Mouse (Mus musculus): ENCODE results near the gene Gm17364. TPM values are rescaled to one million over a fixed set of nuclear protein-coding genes. Genes with fewer than 3 reads are reported as not detected.

Gm17364 gene
- polyA plus RNA-seq, 1 experiment from 2014 or later = not detected

- Histone ChIP-seq H3K4me3 (peak within 1 kb of the TSS; percentile 84), H3K27me3 (ENCODE audit: poor library complexity, severe bottlenecking) (no peaks in the 10 kb centered on the region), H3K27ac (peak within 1 kb of the TSS; percentile 93), H3K36me3 (replicated peaks) (no peaks in the 10 kb centered on the region), H3K9me3 (no peaks in the 10 kb centered on the region), H3K4me1 (peaks cover 16% of the 10 kb centered on the region)
- WGBS = under 1% methylated on average over 77 of the region's 78 CpGs
- peak; percentile 96 for DNase-seq (ENCODE audit: extremely low spot score, low spot score)
Measured at GRCm38 (mm10) chr13:41249538-41250317, 24.0 kb downstream of the Gm17364 start, which contains the start of gene Smim13. Gene Smim13 (plus strand): TSS chr13:41249844.

GRCm38 (mm10) chr13:41248751-41249520, 24.8 kb downstream of the Gm17364 start:
- DNase-seq (ENCODE audit: extremely low spot score, low spot score) = no peak
- WGBS = 50% methylated on average over 12 of the region's 12 CpGs
- H3K27ac ChIP-seq = peak overlapping the region; percentile 93
- H3K36me3 ChIP-seq (replicated peaks) = no peaks in the 10 kb centered on the region
- peak overlapping the region; percentile 84 for H3K4me3 ChIP-seq
- H3K9me3 ChIP-seq = no peaks in the 10 kb centered on the region
- H3K4me1 ChIP-seq = peaks cover 16% of the 10 kb centered on the region
- H3K27me3 ChIP-seq (ENCODE audit: poor library complexity, severe bottlenecking) = no peaks in the 10 kb centered on the region

- no peak for DNase-seq (ENCODE audit: extremely low spot score, low spot score)
- Histone ChIP-seq H3K27ac (no peak overlapping the region), H3K9me3 (no peaks in the 10 kb centered on the region), H3K4me3 (no peak overlapping the region), H3K4me1 (peaks cover 7% of the 10 kb centered on the region), H3K36me3 (replicated peaks) (no peaks in the 10 kb centered on the region), H3K27me3 (ENCODE audit: poor library complexity, severe bottlenecking) (0 out of 2 replicates have a peak, but pooled peaks cover 7% of the 10 kb centered on the region)
- WGBS = 70% methylated on average over 6 of the region's 6 CpGs
Measured at GRCm38 (mm10) chr13:41244306-41244830, 29.4 kb downstream of the Gm17364 start.

DNA sequence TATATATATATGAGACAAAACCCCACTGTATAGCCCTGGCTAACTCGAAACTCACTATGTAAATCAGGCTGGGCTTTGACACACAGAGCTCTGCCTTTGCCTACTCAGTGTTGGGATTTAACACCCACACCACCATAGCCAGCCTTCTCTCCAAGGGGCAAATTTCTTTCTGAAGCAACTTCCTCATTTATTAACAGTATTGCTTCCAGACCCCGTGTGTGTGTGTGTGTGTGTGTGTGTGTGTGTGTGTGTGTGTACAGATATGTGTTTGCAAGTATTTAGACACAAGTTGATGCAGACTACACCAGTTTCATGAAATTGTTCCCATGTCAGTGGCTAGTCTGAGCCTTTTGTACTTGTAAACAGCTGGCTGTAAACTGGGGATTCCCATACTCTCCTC, 32.2 kb downstream of the Gm17364 start:
- Histone ChIP-seq H3K27ac (no peak overlapping the region), H3K4me3 (no peak overlapping the region), H3K4me1 (no peaks in the 10 kb centered on the region), H3K9me3 (no peaks in the 10 kb centered on the region), H3K27me3 (ENCODE audit: poor library complexity, severe bottlenecking) (0 out of 2 replicates have a peak, but pooled peaks cover 8% of the 10 kb centered on the region), H3K36me3 (replicated peaks) (no peaks in the 10 kb centered on the region)
- 79% methylated on average over 2 of the region's 2 CpGs for WGBS
- DNase-seq (ENCODE audit: extremely low spot score, low spot score) = no peak

GRCm38 (mm10) chr13:41238805-41239130, 35.0 kb downstream of the Gm17364 start:
- no peak overlapping the region for H3K27ac ChIP-seq
- 0 out of 2 replicates have a peak, but pooled peaks cover 8% of the 10 kb centered on the region for H3K27me3 ChIP-seq (ENCODE audit: poor library complexity, severe bottlenecking)
- 20% methylated on average over 5 of the region's 5 CpGs for WGBS
- DNase-seq (ENCODE audit: extremely low spot score, low spot score) = no peak
- H3K4me3 ChIP-seq = no peak overlapping the region
- no peaks in the 10 kb centered on the region for H3K36me3 ChIP-seq (replicated peaks)
- no peaks in the 10 kb centered on the region for H3K9me3 ChIP-seq
- H3K4me1 ChIP-seq = no peaks in the 10 kb centered on the region

DNA sequence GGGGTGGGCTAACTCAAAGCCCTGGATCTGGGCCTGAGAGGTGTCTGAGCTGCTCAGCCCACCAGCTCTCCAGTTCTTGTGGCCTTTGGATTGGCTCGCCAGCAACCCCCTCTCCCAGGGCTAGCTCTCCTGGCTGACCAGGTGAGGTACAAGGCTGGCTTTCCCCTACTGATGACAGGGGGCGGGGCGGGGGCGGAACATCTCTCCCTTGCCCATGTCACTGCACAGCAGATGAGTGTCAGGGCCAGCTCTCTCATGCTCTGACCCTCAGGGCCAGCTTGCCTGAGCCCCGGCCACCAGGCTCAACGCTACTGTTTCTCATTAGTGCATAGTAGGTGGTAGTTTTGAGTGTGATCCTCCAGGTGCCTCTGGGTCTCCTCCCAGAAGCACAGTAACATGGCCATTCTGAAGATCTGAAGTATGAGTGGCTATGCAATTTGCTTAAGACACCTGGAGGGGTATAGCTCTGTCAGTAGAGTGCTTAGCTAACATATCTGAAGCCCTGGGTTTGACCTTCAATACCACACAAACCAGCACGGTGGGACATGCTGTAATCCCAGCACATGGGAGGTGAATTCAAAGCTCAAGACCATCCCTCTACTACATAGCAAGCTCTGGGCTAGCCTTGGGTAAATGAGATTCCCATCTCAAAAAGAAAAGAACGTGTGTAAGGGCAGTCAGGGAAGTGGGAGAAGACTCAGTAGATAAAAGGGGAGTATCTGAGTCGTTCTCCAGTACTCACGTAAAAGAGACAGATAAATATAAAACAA, 35.6 kb downstream of the Gm17364 start:
- Histone ChIP-seq H3K9me3 (no peaks in the 10 kb centered on the region), H3K27me3 (ENCODE audit: poor library complexity, severe bottlenecking) (0 out of 2 replicates have a peak, but pooled peaks cover 8% of the 10 kb centered on the region), H3K36me3 (replicated peaks) (no peaks in the 10 kb centered on the region), H3K4me1 (no peaks in the 10 kb centered on the region), H3K4me3 (no peak overlapping the region), H3K27ac (no peak overlapping the region)
- 78% methylated on average over 10 of the region's 10 CpGs for WGBS
- no peak for DNase-seq (ENCODE audit: extremely low spot score, low spot score)

DNA sequence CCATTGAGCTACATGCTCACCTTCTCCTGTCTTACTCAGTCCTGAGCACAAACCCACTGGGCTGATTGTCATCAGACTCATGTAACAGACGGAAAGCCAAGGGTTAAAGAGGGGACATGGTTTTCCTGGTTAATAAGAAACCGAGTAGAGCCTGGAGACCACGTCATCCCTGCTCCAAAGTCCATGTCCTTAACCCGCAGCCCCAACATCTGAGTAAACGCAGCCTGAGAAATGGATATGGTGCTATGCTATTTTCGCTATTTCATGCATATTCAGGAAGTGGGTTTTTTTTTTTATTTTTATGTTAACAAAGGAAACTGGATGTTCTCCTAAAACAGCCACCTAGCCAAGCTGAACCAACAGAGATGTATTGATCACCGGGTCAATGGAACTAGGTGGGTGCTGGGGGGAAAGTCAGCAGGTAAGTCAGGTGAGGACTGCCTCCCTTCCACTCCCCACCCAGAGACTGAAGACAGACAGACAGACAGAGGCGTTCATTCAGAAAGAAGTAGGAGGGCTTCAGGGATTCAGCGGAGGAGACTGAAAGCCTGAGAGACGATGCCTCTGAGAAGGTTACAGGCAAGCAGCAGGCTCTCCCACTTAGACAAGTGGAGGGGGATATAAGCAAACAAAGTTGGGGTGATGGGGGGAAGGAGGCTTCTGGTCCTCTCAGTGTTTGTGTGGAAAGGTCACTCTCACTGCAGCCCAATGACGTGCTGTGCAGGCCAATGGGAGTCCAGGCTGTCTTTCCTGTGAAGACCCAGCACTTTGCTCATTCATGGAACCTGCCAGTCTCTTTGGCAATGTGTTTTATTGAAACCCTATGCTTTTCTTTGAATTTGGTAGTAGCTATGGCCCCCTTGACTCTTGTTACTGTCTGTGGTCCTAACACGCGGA, 37.7 kb downstream of the Gm17364 start:
- no peak for DNase-seq (ENCODE audit: extremely low spot score, low spot score)
- H3K36me3 ChIP-seq (replicated peaks) = no peaks in the 10 kb centered on the region
- no peak overlapping the region for H3K27ac ChIP-seq
- 0 out of 2 replicates have a peak, but pooled peaks cover 8% of the 10 kb centered on the region for H3K27me3 ChIP-seq (ENCODE audit: poor library complexity, severe bottlenecking)
- no peaks in the 10 kb centered on the region for H3K9me3 ChIP-seq
- H3K4me3 ChIP-seq = no peak overlapping the region
- 84% methylated on average over 13 of the region's 13 CpGs for WGBS
- H3K4me1 ChIP-seq = no peaks in the 10 kb centered on the region

GRCm38 (mm10) chr13:41235181-41235580, 38.6 kb downstream of the Gm17364 start:
- no peak for DNase-seq (ENCODE audit: extremely low spot score, low spot score)
- no peaks in the 10 kb centered on the region for H3K9me3 ChIP-seq
- no peak overlapping the region for H3K27ac ChIP-seq
- 0 out of 2 replicates have a peak, but pooled peaks cover 8% of the 10 kb centered on the region for H3K27me3 ChIP-seq (ENCODE audit: poor library complexity, severe bottlenecking)
- no peak overlapping the region for H3K4me3 ChIP-seq
- H3K4me1 ChIP-seq = no peaks in the 10 kb centered on the region
- 91% methylated on average over 6 of the region's 6 CpGs for WGBS
- no peaks in the 10 kb centered on the region for H3K36me3 ChIP-seq (replicated peaks)

DNA sequence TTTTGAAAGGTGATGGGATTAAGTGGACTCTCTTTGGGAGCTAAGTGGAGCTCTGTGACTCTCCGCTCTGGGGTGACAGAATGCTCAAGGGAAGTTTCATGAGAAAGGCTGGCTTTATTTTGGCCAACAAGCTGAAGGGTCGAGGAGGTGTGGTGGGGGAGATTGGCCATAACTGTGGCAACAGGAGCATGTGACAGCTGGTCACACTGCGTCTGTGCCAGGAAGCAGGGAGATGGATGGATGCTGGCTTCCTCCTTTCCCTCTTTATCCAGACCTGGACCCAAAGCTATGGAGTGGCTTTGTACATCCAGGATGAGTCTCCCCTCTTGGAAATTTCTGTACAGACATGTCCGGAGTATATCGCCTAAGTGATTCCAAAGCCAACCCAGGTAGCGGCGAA, 40.5 kb downstream of the Gm17364 start:
- no peaks in the 10 kb centered on the region for H3K9me3 ChIP-seq
- WGBS = 86% methylated on average over 7 of the region's 7 CpGs
- H3K4me3 ChIP-seq = no peak overlapping the region

GRCm38 (mm10) chr13:41232209-41232608, 41.6 kb downstream of the Gm17364 start:
- no peaks in the 10 kb centered on the region for H3K9me3 ChIP-seq
- H3K36me3 ChIP-seq (replicated peaks) = no peaks in the 10 kb centered on the region
- H3K4me1 ChIP-seq = no peaks in the 10 kb centered on the region
- no peak for DNase-seq (ENCODE audit: extremely low spot score, low spot score)
- WGBS = 95% methylated on average over 15 of the region's 15 CpGs
- H3K27me3 ChIP-seq (ENCODE audit: poor library complexity, severe bottlenecking) = no peaks in the 10 kb centered on the region
- no peak overlapping the region for H3K4me3 ChIP-seq
- H3K27ac ChIP-seq = no peak overlapping the region

More for the DNA sequence above, 40.5 kb downstream of the Gm17364 start:
- no peak overlapping the region for H3K27ac ChIP-seq
- H3K36me3 ChIP-seq (replicated peaks) = no peaks in the 10 kb centered on the region
- no peaks in the 10 kb centered on the region for H3K27me3 ChIP-seq (ENCODE audit: poor library complexity, severe bottlenecking)
- no peaks in the 10 kb centered on the region for H3K4me1 ChIP-seq
- DNase-seq (ENCODE audit: extremely low spot score, low spot score) = no peak

DNA sequence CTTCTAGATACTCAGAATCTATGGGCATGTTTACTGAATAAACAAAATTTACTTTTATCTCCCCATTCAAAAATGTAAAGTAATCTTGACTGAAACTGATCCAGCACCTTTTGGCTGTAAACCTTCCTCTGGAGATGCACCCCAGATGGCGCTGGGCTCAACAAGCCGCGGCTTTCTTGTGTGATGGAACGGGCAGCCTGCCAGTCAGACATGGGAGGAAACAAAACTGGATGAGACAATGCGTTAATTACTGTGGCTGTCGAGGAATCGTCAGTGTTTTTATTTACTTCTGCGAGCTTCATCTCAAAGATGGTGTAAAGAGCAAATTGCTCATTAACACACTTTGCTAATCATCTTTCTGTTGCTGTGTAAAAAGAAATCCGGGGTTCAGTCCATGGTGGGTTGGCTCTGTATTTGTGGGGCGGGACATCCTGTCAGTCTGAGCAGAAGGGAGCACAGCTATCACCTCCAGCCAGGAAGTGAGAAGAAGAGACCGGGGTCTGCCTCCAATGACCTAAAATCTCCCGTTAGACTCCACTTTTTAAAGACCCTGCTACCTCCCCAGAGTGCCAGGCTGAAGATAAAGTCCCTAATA, 42.3 kb downstream of the Gm17364 start:
- H3K27me3 ChIP-seq (ENCODE audit: poor library complexity, severe bottlenecking) = no peaks in the 10 kb centered on the region
- H3K4me1 ChIP-seq = no peaks in the 10 kb centered on the region
- H3K27ac ChIP-seq = no peak overlapping the region
- no peaks in the 10 kb centered on the region for H3K9me3 ChIP-seq
- H3K4me3 ChIP-seq = no peak overlapping the region
- H3K36me3 ChIP-seq (replicated peaks) = no peaks in the 10 kb centered on the region
- DNase-seq (ENCODE audit: extremely low spot score, low spot score) = no peak
- WGBS = 91% methylated on average over 12 of the region's 12 CpGs
